8 mouse cellular contexts compared by ENCODE assay signal in genomic region chr4:59000614-59001013, GRCm38 (mm10). TPM values are rescaled to one million over a fixed set of nuclear protein-coding genes. Genes with fewer than 3 reads are reported as not detected.
DNase-seq lines count a peak whose midpoint lies in the region; ATAC-seq and TF ChIP-seq lines count a peak whose summit lies in the region.

No protein-coding gene starts in this region.

- no peak overlapping the region for H3K4me3 ChIP-seq in intestine, postnatal 0 days (ENCODE audit: low read depth, low read length)
- H3K4me3 ChIP-seq in intestine, embryonic 16.5 days (ENCODE audit: low read length) = no peak overlapping the region
- no peak overlapping the region for H3K4me3 ChIP-seq in CH12.LX (replicated peaks in 1 of 3; ENCODE audit: low read depth in 2 of 3, low read length in 2 of 3, poor library complexity in 1 of 3)
- no peak overlapping the region for H3K4me3 ChIP-seq in bone marrow macrophage, adult 2 months (ENCODE audit: insufficient read depth, low read length)

- TF ChIP-seq RAD21 in CH12.LX (IDR thresholded peaks at IDR 0.05; ENCODE audit: low read depth, low read length) = peak; percentile 17

- peak; percentile 16; the same call in 1 of the 2 replicates for ATAC-seq in intestine, postnatal 0 days
- ATAC-seq in intestine, embryonic 16.5 days = no peak

- no peaks in the 10 kb centered on the region for H3K4me1 ChIP-seq in intestine, postnatal 0 days (replicated peaks; ENCODE audit: control insufficient read depth, insufficient read depth, low read length)
- H3K4me1 ChIP-seq in intestine, embryonic 16.5 days (ENCODE audit: control insufficient read depth, insufficient read depth, low read length) = peaks cover 16% of the 10 kb centered on the region
- peaks cover 7 to 27% of the 10 kb centered on the region in 2 experiments; a peak in 3 of 4 replicates for H3K4me1 ChIP-seq in CH12.LX (ENCODE audit: control insufficient read depth in 1 of 2, insufficient read depth in 2 of 2)
- peaks cover 12% of the 10 kb centered on the region for H3K4me1 ChIP-seq in bone marrow macrophage, adult 2 months (ENCODE audit: control insufficient read depth, insufficient read depth, low read length)

- H3K36me3 ChIP-seq in intestine, postnatal 0 days (ENCODE audit: control insufficient read depth, insufficient read depth) = no peaks in the 10 kb centered on the region
- H3K36me3 ChIP-seq in intestine, embryonic 16.5 days (ENCODE audit: control insufficient read depth, insufficient read depth, low read length) = no peaks in the 10 kb centered on the region
- no peaks in the 10 kb centered on the region for H3K36me3 ChIP-seq in CH12.LX (replicated peaks in 1 of 2; ENCODE audit: control insufficient read depth in 1 of 2, insufficient read depth in 1 of 2, low read length in 1 of 2)

- H3K9me3 ChIP-seq in intestine, postnatal 0 days (ENCODE audit: control insufficient read depth) = no peaks in the 10 kb centered on the region
- no peaks in the 10 kb centered on the region for H3K9me3 ChIP-seq in intestine, embryonic 16.5 days (ENCODE audit: control insufficient read depth, low read length)
- H3K9me3 ChIP-seq in CH12.LX (replicated peaks; ENCODE audit: low read length) = no peaks in the 10 kb centered on the region

- 3% methylated on average over 2 of the region's 2 CpGs for WGBS in intestine, postnatal 0 days
- 0% methylated on average over 2 of the region's 2 CpGs for WGBS in intestine, embryonic 16.5 days

- dilution Hi-C loops in CH12.LX (cut with MboI; ENCODE audit: extremely low pct_ligation_motif_present, extremely low pct_unique_long_range_greater_than_20kb, low sequenced_read_pairs) = no loop called here

- H3K27ac ChIP-seq in intestine, postnatal 0 days (ENCODE audit: low read depth, low read length) = no peak overlapping the region
- H3K27ac ChIP-seq in intestine, embryonic 16.5 days (ENCODE audit: low read length) = no peak overlapping the region
- no peak overlapping the region for H3K27ac ChIP-seq in CH12.LX (ENCODE audit: insufficient read depth, low read depth)
- no peak overlapping the region for H3K27ac ChIP-seq in bone marrow macrophage, adult 2 months (ENCODE audit: insufficient read depth, low read depth, low read length)

- TF ChIP-seq CTCF in intestine, postnatal 0 days (IDR thresholded peaks at IDR 0.05; ENCODE audit: low read depth) = peak; percentile 72
- peak in 1 of 2 experiments; percentile 83; a peak in 2 of 4 replicates for TF ChIP-seq CTCF in CH12.LX (conservative IDR thresholded peaks at IDR 0.05 in 1 of 2, IDR thresholded peaks at IDR 0.05 in 1 of 2; ENCODE audit: low read depth in 2 of 2, low read length in 2 of 2)
- peak; percentile 32; the same call in 1 of the 2 replicates for TF ChIP-seq CTCF in bone marrow macrophage, adult 2 months (IDR thresholded peaks at IDR 0.05; ENCODE audit: low read depth, low read length)

- TF ChIP-seq POLR2A in CH12.LX (IDR thresholded peaks at IDR 0.05; ENCODE audit: low read depth, low read length) = no peak
- TF ChIP-seq POLR2A in bone marrow macrophage, adult 2 months (IDR thresholded peaks at IDR 0.05; ENCODE audit: borderline replicate concordance, low read depth, low read length) = no peak

- peaks cover 6% of the 10 kb centered on the region for H3K79me2 ChIP-seq in CH12.LX (replicated peaks; ENCODE audit: control insufficient read depth, extremely low read depth, insufficient read depth, poor library complexity, severe bottlenecking)

- no peak for TF ChIP-seq EP300 in CH12.LX (IDR thresholded peaks at IDR 0.05; ENCODE audit: low read length)

- H3K9ac ChIP-seq in intestine, postnatal 0 days (ENCODE audit: low read depth, low read length) = no peak overlapping the region
- no peak overlapping the region for H3K9ac ChIP-seq in intestine, embryonic 16.5 days (ENCODE audit: low read depth, low read length)
- H3K9ac ChIP-seq in CH12.LX (ENCODE audit: insufficient read depth, low read depth) = no peak overlapping the region

- no peak overlapping the region for H3K4me2 ChIP-seq in intestine, postnatal 0 days (replicated peaks; ENCODE audit: low read depth)
- no peak overlapping the region for H3K4me2 ChIP-seq in intestine, embryonic 16.5 days (ENCODE audit: low read depth, low read length)
- H3K4me2 ChIP-seq in CH12.LX (ENCODE audit: insufficient read depth, low read depth, poor library complexity, severe bottlenecking) = no peak overlapping the region

- DNase-seq in CH12.LX (ENCODE audit: extremely low read depth) = peak; percentile 83
- peak; percentile 56 for DNase-seq in lung, postnatal 10 days
- peak; percentile 46 to 67 for DNase-seq in thymus, postnatal 36 days
- no peak for DNase-seq in layer of hippocampus, adult 18-20 months (ENCODE audit: low spot score in 2 of 2)
- DNase-seq in cerebellum, postnatal 4 days (ENCODE audit: low spot score in 2 of 2) = no peak

- no peaks in the 10 kb centered on the region for H3K27me3 ChIP-seq in intestine, postnatal 0 days (replicated peaks; ENCODE audit: control insufficient read depth, insufficient read depth, low read length)
- H3K27me3 ChIP-seq in intestine, embryonic 16.5 days (replicated peaks; ENCODE audit: control insufficient read depth, insufficient read depth, low read length) = no peaks in the 10 kb centered on the region
- no peaks in the 10 kb centered on the region for H3K27me3 ChIP-seq in CH12.LX (replicated peaks)

- in situ Hi-C loops in CH12.LX (cut with MboI; ENCODE audit: low pct_ligation_motif_present, low pct_unique_long_range_greater_than_20kb, low sequenced_read_pairs) = no loop called here

TF ChIP-seq in CH12.LX, 34 proteins besides CTCF, POLR2A, EP300 and RAD21 (continues in another document):
- TF ChIP-seq CHD1 (IDR thresholded peaks at IDR 0.05; ENCODE audit: low read depth, low read length) (no peak), UBTF (IDR thresholded peaks at IDR 0.05; ENCODE audit: low read depth, low read length) (peak; percentile 65; the same call in 1 of the 2 replicates), TBP (conservative IDR thresholded peaks at IDR 0.05; ENCODE audit: low read depth, low read length) (no peak), NRF1 (IDR thresholded peaks at IDR 0.05; ENCODE audit: low read depth, low read length) (no peak), BHLHE40 (IDR thresholded peaks at IDR 0.05; ENCODE audit: low read depth, low read length) (no peak), PAX5 (IDR thresholded peaks at IDR 0.05; ENCODE audit: low read length) (no peak), ZC3H11A (IDR thresholded peaks at IDR 0.05; ENCODE audit: low read depth, low read length) (no peak), NELFE (IDR thresholded peaks at IDR 0.05; ENCODE audit: low read depth, low read length) (no peak), JUND (conservative IDR thresholded peaks at IDR 0.05; ENCODE audit: low read depth, low read length) (no peak), USF1 (IDR thresholded peaks at IDR 0.05; ENCODE audit: low read depth, low read length) (no peak), ETS1 (conservative IDR thresholded peaks at IDR 0.05; ENCODE audit: low read depth, low read length) (no peak), MAX (IDR thresholded peaks at IDR 0.05; ENCODE audit: low read length) (no peak)

RNA-seq across cellular contexts. Expression of gene Gm20503, which starts 2.4 kb away (rescaled TPM):
- polyA plus RNA-seq in intestine, postnatal 0 days (2015; fragmentation: Nextera tagmentation; extraction: Ambion mirVana) = 18.6 and 24.2 TPM in 2 replicates
- 9.3 and 10.8 TPM in 2 replicates for polyA plus RNA-seq in intestine, embryonic 16.5 days (2015; fragmentation: Nextera tagmentation; extraction: Ambion mirVana)
- total RNA-seq in CH12.LX (2012; rRNA removed) (0.13 TPM in 1 of 2 replicates, not detected in the other), CH12.LX (2014; rRNA removed) (not detected in 2 replicates)
- 0.70 TPM in 1 of 2 replicates, not detected in the other for polyA plus RNA-seq in CH12.LX (2012; ENCODE audit: insufficient read length, low read depth)
- polyA plus RNA-seq in bone marrow macrophage, adult 2 months (2012; ENCODE audit: insufficient read depth, insufficient read length, missing spikeins) = 2.6 TPM in 1 of 2 replicates, not detected in the other
- 1 to 10 TPM; 2.6 to 3.6 TPM for total RNA-seq in layer of hippocampus, adult 18-20 months (2021)

RNA-seq across cellular contexts. Expression of gene Dnajc25, which starts 5.8 kb away (rescaled TPM):
- 13.0 and 13.1 TPM in 2 replicates for polyA plus RNA-seq in intestine, postnatal 0 days (2015; fragmentation: Nextera tagmentation; extraction: Ambion mirVana)
- 5.6 and 8.3 TPM in 2 replicates for polyA plus RNA-seq in intestine, embryonic 16.5 days (2015; fragmentation: Nextera tagmentation; extraction: Ambion mirVana)
- total RNA-seq in CH12.LX (2012; rRNA removed) = 2.7 and 3.7 TPM in 2 replicates
- total RNA-seq in CH12.LX (2014; rRNA removed) = 3.8 and 4.7 TPM in 2 replicates
- 7.0 and 7.6 TPM in 2 replicates for polyA plus RNA-seq in CH12.LX (2012; ENCODE audit: insufficient read length, low read depth)
- polyA plus RNA-seq in bone marrow macrophage, adult 2 months (2012; ENCODE audit: insufficient read depth, insufficient read length, missing spikeins) = 7.7 and 7.9 TPM in 2 replicates
- 1 to 10 TPM; 3.4 to 4.8 TPM for total RNA-seq in layer of hippocampus, adult 18-20 months (2021)

RNA-seq across cellular contexts. Expression of gene Ptgr1, which starts 13.7 kb away (rescaled TPM):
- polyA plus RNA-seq in intestine, postnatal 0 days (2015; fragmentation: Nextera tagmentation; extraction: Ambion mirVana) = 31.1 and 33.3 TPM in 2 replicates
- polyA plus RNA-seq in intestine, embryonic 16.5 days (2015; fragmentation: Nextera tagmentation; extraction: Ambion mirVana) = 44.9 and 45.5 TPM in 2 replicates
- total RNA-seq in CH12.LX (2012; rRNA removed) (6.2 and 7.2 TPM in 2 replicates), CH12.LX (2014; rRNA removed) (2.4 and 2.9 TPM in 2 replicates)
- 4.0 and 4.2 TPM in 2 replicates for polyA plus RNA-seq in CH12.LX (2012; ENCODE audit: insufficient read length, low read depth)
- polyA plus RNA-seq in bone marrow macrophage, adult 2 months (2012; ENCODE audit: insufficient read depth, insufficient read length, missing spikeins) = 25.2 and 27.3 TPM in 2 replicates
- total RNA-seq in layer of hippocampus, adult 18-20 months (2021) = 1 to 10 TPM; 2.6 to 3.2 TPM

RNA-seq across cellular contexts. Expression of gene Gng10, which starts 34.3 kb away (rescaled TPM):
- 49.7 and 56.0 TPM in 2 replicates for polyA plus RNA-seq in intestine, postnatal 0 days (2015; fragmentation: Nextera tagmentation; extraction: Ambion mirVana)
- polyA plus RNA-seq in intestine, embryonic 16.5 days (2015; fragmentation: Nextera tagmentation; extraction: Ambion mirVana) = 76.5 and 86.1 TPM in 2 replicates
- total RNA-seq in CH12.LX (2012; rRNA removed) = 55.6 and 68.0 TPM in 2 replicates
- total RNA-seq in CH12.LX (2014; rRNA removed) = 189 and 210 TPM in 2 replicates
- polyA plus RNA-seq in CH12.LX (2012; ENCODE audit: insufficient read length, low read depth) = 78.6 and 95.5 TPM in 2 replicates
- polyA plus RNA-seq in bone marrow macrophage, adult 2 months (2012; ENCODE audit: insufficient read depth, insufficient read length, missing spikeins) = 54.3 and 60.2 TPM in 2 replicates
- total RNA-seq in layer of hippocampus, adult 18-20 months (2021) = 10 to 100 TPM; 81.9 to 83.1 TPM

RNA-seq across cellular contexts. Expression of gene Zkscan16, which starts 57.2 kb away (rescaled TPM):
- 0.04 and 0.12 TPM in 2 replicates for polyA plus RNA-seq in intestine, postnatal 0 days (2015; fragmentation: Nextera tagmentation; extraction: Ambion mirVana)
- 0.16 and 0.29 TPM in 2 replicates for polyA plus RNA-seq in intestine, embryonic 16.5 days (2015; fragmentation: Nextera tagmentation; extraction: Ambion mirVana)
- total RNA-seq in CH12.LX (2012; rRNA removed) = not detected in 2 replicates
- not detected in 2 replicates for total RNA-seq in CH12.LX (2014; rRNA removed)
- not detected in 2 replicates for polyA plus RNA-seq in CH12.LX (2012; ENCODE audit: insufficient read length, low read depth)
- not detected in 2 replicates for polyA plus RNA-seq in bone marrow macrophage, adult 2 months (2012; ENCODE audit: insufficient read depth, insufficient read length, missing spikeins)
- total RNA-seq in layer of hippocampus, adult 18-20 months (2021) = 10 to 100 TPM; 55.5 to 58.4 TPM

Comparison
In these comparisons a context has a peak if more than half of its experiments do, and no peak if none do; other contexts are left out.
1. DNase-seq: peak in CH12.LX (single experiment), lung, postnatal 10 days (single experiment) and thymus, postnatal 36 days (2 of 2); none in layer of hippocampus, adult 18-20 months (0 of 2) and cerebellum, postnatal 4 days (0 of 2).